Mouse (Mus musculus) MEL (cell line): ENCODE measurements around the gene Rspry1. TPM values are rescaled to one million over a fixed set of nuclear protein-coding genes. Genes with fewer than 3 reads are reported as not detected.

Source experiments
- DNase-seq: peaks from one replicate; pipeline ENCODE4 v3.0.0; 2011; ENCODE audit warnings: low read depth, low spot score
- H3K27ac ChIP-seq: 2 replicates; pipeline ENCODE4 v1.5.1; 2012; ENCODE audit warnings: low read depth, mild to moderate bottlenecking, control low read depth, low read length, moderate library complexity; ENCODE audit not compliant: control insufficient read depth
- H3K27me3 ChIP-seq, 2 experiments: fragments of 150-350 bp in 1 of 2; sonication (generic) in 1 of 2; 2 replicates each; pipeline ENCODE4 v1.6.1; 2012; ENCODE audit warnings: low read length in 2 of 2, mild to moderate bottlenecking in 2 of 2, improper control_type of control experiment in 1 of 2, moderate library complexity in 1 of 2; ENCODE audit not compliant: insufficient read depth in 2 of 2, control insufficient read depth in 1 of 2
- H3K36me3 ChIP-seq, 2 experiments: 2 replicates each; pipeline ENCODE4 v1.6.1; 2012 to 2014; ENCODE audit warnings: low read length in 2 of 2, improper control_type of control experiment in 1 of 2, inconsistent platforms in 1 of 2, mild to moderate bottlenecking in 1 of 2; ENCODE audit not compliant: insufficient read depth in 2 of 2, control insufficient read depth in 1 of 2
- H3K4me1 ChIP-seq, 2 experiments: fragments of 150-350 bp in 1 of 2; sonication (generic) in 1 of 2; 2 replicates each; pipeline ENCODE4 v1.6.1; 2012; ENCODE audit warnings: low read length in 2 of 2, improper control_type of control experiment in 1 of 2, mild to moderate bottlenecking in 1 of 2; ENCODE audit not compliant: insufficient read depth in 2 of 2, control insufficient read depth in 1 of 2
- H3K4me3 ChIP-seq, 2 experiments: fragments of 150-350 bp in 1 of 2; sonication (generic) in 1 of 2; 2 replicates each; pipeline ENCODE4 v1.5.1; 2012; ENCODE audit warnings: low read depth in 2 of 2, low read length in 2 of 2, mild to moderate bottlenecking in 2 of 2, moderate library complexity in 2 of 2, control low read depth in 1 of 2, improper control_type of control experiment in 1 of 2; ENCODE audit not compliant: control insufficient read depth in 1 of 2, insufficient read depth in 1 of 2
- H3K79me2 ChIP-seq: 2 replicates; pipeline ENCODE4 v1.6.1; 2012; ENCODE audit warnings: mild to moderate bottlenecking, low read length, moderate library complexity; ENCODE audit not compliant: control insufficient read depth, poor library complexity, insufficient read depth
- H3K9ac ChIP-seq: 2 replicates; pipeline ENCODE4 v1.6.1; 2012; ENCODE audit warnings: low read depth, mild to moderate bottlenecking, control low read depth, low read length, moderate library complexity; ENCODE audit not compliant: control insufficient read depth, poor library complexity, severe bottlenecking
- H3K9me3 ChIP-seq: fragments of 150-350 bp; sonication (generic); replicated peaks from 2 replicates; pipeline ENCODE4 v1.6.1; 2012; ENCODE audit warnings: mild to moderate bottlenecking, low read length, improper control_type of control experiment, moderate library complexity; ENCODE audit not compliant: insufficient read depth
- BHLHE40 ChIP-seq: IDR thresholded peaks from 2 replicates; pipeline ENCODE4 v1.6.1; 2012; ENCODE audit warnings: low read depth, mild to moderate bottlenecking, inconsistent platforms, low read length, improper control_type of control experiment, borderline replicate concordance
- CHD2 ChIP-seq: IDR thresholded peaks from 2 replicates; pipeline ENCODE4 v1.6.1; 2011; ENCODE audit warnings: low read length, improper control_type of control experiment
- CTCF ChIP-seq, 3 experiments: IDR thresholded peaks in 2 of 3; conservative IDR thresholded peaks in 1 of 3; 2 replicates each; pipeline ENCODE4 v1.5.1; 2011 to 2012; ENCODE audit warnings: low read length in 3 of 3, low read depth in 2 of 3, mild to moderate bottlenecking in 2 of 3, improper control_type of control experiment in 1 of 3, inconsistent platforms in 1 of 3, mixed read lengths in 1 of 3, moderate library complexity in 1 of 3; ENCODE audit not compliant: control insufficient read depth in 1 of 3, insufficient read depth in 1 of 3, poor library complexity in 1 of 3, severe bottlenecking in 1 of 3
- ELF1 ChIP-seq: IDR thresholded peaks from 2 replicates; pipeline ENCODE4 v1.6.1; 2014; ENCODE audit warnings: low read depth, mild to moderate bottlenecking, inconsistent platforms, low read length, improper control_type of control experiment, moderate library complexity
- ETS1 ChIP-seq: IDR thresholded peaks from 2 replicates; pipeline ENCODE4 v1.6.1; 2012; ENCODE audit warnings: low read depth, mild to moderate bottlenecking, inconsistent platforms, low read length, improper control_type of control experiment, moderate library complexity
- GABPA ChIP-seq: IDR thresholded peaks from 2 replicates; pipeline ENCODE4 v1.6.1; 2012; ENCODE audit warnings: low read depth, mild to moderate bottlenecking, inconsistent platforms, low read length, improper control_type of control experiment, moderate library complexity
- GATA1 ChIP-seq: IDR thresholded peaks from 2 replicates; pipeline ENCODE4 v1.6.1; 2011; ENCODE audit warnings: low read depth, low read length, improper control_type of control experiment
- HCFC1 ChIP-seq: IDR thresholded peaks from 2 replicates; pipeline ENCODE4 v1.6.1; 2012; ENCODE audit warnings: low read depth, mild to moderate bottlenecking, inconsistent platforms, low read length, improper control_type of control experiment, moderate library complexity
- JUND ChIP-seq: IDR thresholded peaks from 2 replicates; pipeline ENCODE4 v1.6.1; 2011; ENCODE audit warnings: low read depth, mild to moderate bottlenecking, improper control_type of control experiment, low read length
- KAT2A ChIP-seq: conservative IDR thresholded peaks from 2 replicates; pipeline ENCODE4 v1.6.1; 2012; ENCODE audit warnings: low read depth, low read length, improper control_type of control experiment, inconsistent platforms
- MAFK ChIP-seq: IDR thresholded peaks from 2 replicates; pipeline ENCODE4 v1.6.1; 2011; ENCODE audit warnings: low read depth, mild to moderate bottlenecking, low read length, improper control_type of control experiment, borderline replicate concordance
- MAX ChIP-seq: IDR thresholded peaks from 2 replicates; pipeline ENCODE4 v1.6.1; 2011; ENCODE audit warnings: low read length, improper control_type of control experiment
- MAZ ChIP-seq: IDR thresholded peaks from 2 replicates; pipeline ENCODE4 v1.6.1; 2012; ENCODE audit warnings: low read depth, mild to moderate bottlenecking, inconsistent platforms, low read length, improper control_type of control experiment
- MEF2A ChIP-seq: IDR thresholded peaks from 2 replicates; pipeline ENCODE4 v1.6.1; 2014; ENCODE audit warnings: low read depth, mild to moderate bottlenecking, inconsistent platforms, low read length, improper control_type of control experiment; ENCODE audit not compliant: poor library complexity, insufficient replicate concordance, severe bottlenecking; ENCODE audit errors: extremely low read depth
- MXI1 ChIP-seq: IDR thresholded peaks from 2 replicates; pipeline ENCODE4 v1.6.1; 2011; ENCODE audit warnings: mild to moderate bottlenecking, low read depth, low read length, improper control_type of control experiment
- MYB ChIP-seq: IDR thresholded peaks from 2 replicates; pipeline ENCODE4 v1.6.1; 2011; ENCODE audit warnings: mild to moderate bottlenecking, low read depth, low read length, improper control_type of control experiment
- MYC ChIP-seq: IDR thresholded peaks from 2 replicates; pipeline ENCODE4 v1.6.1; 2011; ENCODE audit warnings: low read depth, mild to moderate bottlenecking, low read length, improper control_type of control experiment, moderate library complexity
- NELFE ChIP-seq: IDR thresholded peaks from 2 replicates; pipeline ENCODE4 v1.6.1; 2011; ENCODE audit warnings: low read depth, low read length, improper control_type of control experiment
- NRF1 ChIP-seq: IDR thresholded peaks from 2 replicates; pipeline ENCODE4 v1.6.1; 2014; ENCODE audit warnings: low read depth, mild to moderate bottlenecking, inconsistent platforms, low read length, improper control_type of control experiment, moderate library complexity; ENCODE audit not compliant: poor library complexity, insufficient read depth, severe bottlenecking
- POLR2AphosphoS2 ChIP-seq: IDR thresholded peaks from 2 replicates; pipeline ENCODE4 v1.6.1; 2011; ENCODE audit warnings: low read length, improper control_type of control experiment
- POLR2AphosphoS5 ChIP-seq: IDR thresholded peaks from 2 replicates; pipeline ENCODE4 v1.6.1; 2012; ENCODE audit warnings: low read depth, borderline replicate concordance, mild to moderate bottlenecking, inconsistent platforms, low read length, moderate library complexity, mixed read lengths
- RAD21 ChIP-seq: IDR thresholded peaks from 2 replicates; pipeline ENCODE4 v1.6.1; 2011; ENCODE audit warnings: mild to moderate bottlenecking, low read depth, low read length, improper control_type of control experiment
- RCOR1 ChIP-seq: IDR thresholded peaks from 2 replicates; pipeline ENCODE4 v1.6.1; 2012; ENCODE audit warnings: low read depth, mild to moderate bottlenecking, inconsistent platforms, low read length, improper control_type of control experiment
- SIN3A ChIP-seq: IDR thresholded peaks from 2 replicates; pipeline ENCODE4 v1.6.1; 2012; ENCODE audit warnings: low read length, improper control_type of control experiment, inconsistent platforms
- SMC3 ChIP-seq: IDR thresholded peaks from 2 replicates; pipeline ENCODE4 v1.6.1; 2011; ENCODE audit warnings: low read depth, low read length, improper control_type of control experiment
- TAL1 ChIP-seq: IDR thresholded peaks from 2 replicates; pipeline ENCODE4 v1.6.1; 2012; ENCODE audit warnings: mild to moderate bottlenecking, inconsistent platforms, low read length, moderate library complexity, mixed read lengths
- TBP ChIP-seq: IDR thresholded peaks from 2 replicates; pipeline ENCODE4 v1.8.0; 2011; ENCODE audit warnings: low read depth, low read length, improper control_type of control experiment
- TCF12 ChIP-seq: IDR thresholded peaks from 2 replicates; pipeline ENCODE4 v1.6.1; 2014; ENCODE audit warnings: low read depth, mild to moderate bottlenecking, inconsistent platforms, low read length, improper control_type of control experiment, moderate library complexity
- UBTF ChIP-seq: IDR thresholded peaks from 2 replicates; pipeline ENCODE4 v1.6.1; 2012; ENCODE audit warnings: low read depth, mild to moderate bottlenecking, inconsistent platforms, low read length, improper control_type of control experiment, moderate library complexity, borderline replicate concordance; ENCODE audit not compliant: insufficient read depth
- ZKSCAN1 ChIP-seq: IDR thresholded peaks from 2 replicates; pipeline ENCODE4 v1.6.1; 2012; ENCODE audit warnings: low read depth, mild to moderate bottlenecking, inconsistent platforms, low read length, improper control_type of control experiment, moderate library complexity
- ZMIZ1 ChIP-seq: IDR thresholded peaks from 2 replicates; pipeline ENCODE4 v1.6.1; 2012; ENCODE audit warnings: low read depth, mild to moderate bottlenecking, inconsistent platforms, low read length, improper control_type of control experiment, moderate library complexity
- ZNF384 ChIP-seq: IDR thresholded peaks from 2 replicates; pipeline ENCODE4 v1.6.1; 2012; ENCODE audit warnings: low read depth, mild to moderate bottlenecking, inconsistent platforms, low read length, improper control_type of control experiment
- polyA plus RNA-seq, 2 experiments: library from polyadenylated mRNA; stranded (reverse) in 1 of 2; unstranded in 1 of 2; fragments of >175 nt in 1 of 2; fragments of >200 nt in 1 of 2; gene quantifications; 2 replicates each; pipeline versions ENCODE4 v1.2.1 to v1.2.4; 2012; ENCODE audit warnings: low replicate concordance in 2 of 2, low read depth in 1 of 2; ENCODE audit not compliant: insufficient read length in 2 of 2, insufficient read depth in 1 of 2, missing spikeins in 1 of 2
- total RNA-seq: library from RNA; depleted of rRNA; stranded (reverse); fragments of 300-350 nt; gene quantifications from 2 replicates; pipeline ENCODE4 v1.2.3, GENCODE M21; 2012

Gene Rspry1
- total and polyA plus RNA-seq, 3 experiments: 24.5 to 32.2 TPM; not detected in 1

DNA sequence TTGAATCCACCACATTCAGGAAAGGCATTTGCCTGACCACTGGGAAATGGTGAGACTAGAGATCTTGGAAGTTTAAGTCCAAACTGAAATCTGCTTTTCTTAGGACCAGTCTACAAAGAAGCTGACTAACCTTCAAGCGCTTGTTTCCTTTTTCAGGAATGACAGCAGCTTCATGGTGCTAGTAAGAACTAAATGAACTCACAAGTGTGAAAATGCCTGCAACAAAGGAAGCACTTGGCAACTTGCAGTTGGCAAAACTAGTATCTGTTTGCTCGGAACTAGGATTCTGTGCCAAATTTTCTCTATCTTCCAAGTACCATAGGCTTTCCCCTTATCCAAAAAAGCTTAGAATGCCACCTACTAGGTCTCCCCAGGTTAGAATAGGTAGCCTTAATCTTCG, 44.4 kb downstream of the Rspry1 start:
- peaks cover 15 to 54% of the 10 kb centered on the region in 2 experiments for H3K36me3 ChIP-seq

DNA sequence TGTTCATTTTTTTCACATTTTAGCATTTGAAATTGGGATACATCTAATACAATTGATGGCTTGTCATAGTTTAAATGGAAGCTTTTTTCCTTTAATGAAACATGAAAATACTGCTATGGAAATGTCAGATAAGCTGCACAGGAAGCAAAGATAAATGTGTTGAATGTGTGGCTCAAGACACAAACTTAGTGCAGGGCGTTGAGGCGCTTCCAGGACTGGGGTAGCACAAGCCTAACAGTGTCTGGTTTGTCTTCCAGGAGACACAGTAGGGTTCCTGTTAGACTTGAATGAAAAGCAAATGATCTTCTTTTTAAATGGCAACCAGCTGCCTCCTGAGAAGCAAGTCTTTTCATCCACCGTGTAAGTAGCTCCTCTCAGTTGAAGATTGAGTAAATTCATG, 47.8 kb downstream of the Rspry1 start:
- H3K27me3 ChIP-seq: no peaks in the 10 kb centered on the region
- H3K4me1 ChIP-seq: peaks cover 23% of the 10 kb centered on the region in 2 experiments
- no peaks in the 10 kb centered on the region for H3K79me2 ChIP-seq
- H3K4me3 ChIP-seq: no peak overlapping the region
- peak; percentile 63 for DNase-seq
- H3K9ac ChIP-seq: peak overlapping the region; percentile 15; the same call in 1 of the 2 replicates
- H3K36me3 ChIP-seq: peaks cover 19 to 39% of the 10 kb centered on the region in 2 experiments
- H3K27ac ChIP-seq: peak overlapping the region; percentile 52
- H3K9me3 ChIP-seq: no peaks in the 10 kb centered on the region
- no peak for TF ChIP-seq HCFC1
- no peak for TF ChIP-seq JUND
- TF ChIP-seq ZMIZ1: no peak
- TF ChIP-seq MAZ: no peak
- TF ChIP-seq TBP: no peak
- no peak for TF ChIP-seq POLR2AphosphoS5
- no peak for TF ChIP-seq MAFK
- peak; percentile 54; the same call in 1 of the 2 replicates for TF ChIP-seq ZNF384
- TF ChIP-seq MYB: no peak
- TF ChIP-seq MXI1: peak; percentile 40; the same call in 1 of the 2 replicates
- TF ChIP-seq SIN3A: no peak
- no peak for TF ChIP-seq MAX
- TF ChIP-seq RCOR1: no peak
- peak; percentile 23; the same call in 1 of the 2 replicates for TF ChIP-seq ETS1
- no peak for TF ChIP-seq BHLHE40
- no peak for TF ChIP-seq KAT2A
- TF ChIP-seq GABPA: no peak
- TF ChIP-seq MEF2A: no peak
- no peak for TF ChIP-seq POLR2AphosphoS2
- TF ChIP-seq MYC: no peak
- peak; percentile 66 for TF ChIP-seq GATA1
- no peak for TF ChIP-seq NELFE
- no peak for TF ChIP-seq ZKSCAN1
- no peak for TF ChIP-seq NRF1
- no peak for TF ChIP-seq RAD21
- no peak for TF ChIP-seq CHD2
- TF ChIP-seq ELF1: no peak
- TF ChIP-seq CTCF (IDR thresholded peaks at IDR 0.05 in 2 of 3, conservative IDR thresholded peaks at IDR 0.05 in 1 of 3; ENCODE audit: control insufficient read depth in 1 of 3, insufficient read depth in 1 of 3, low read depth in 2 of 3, low read length in 3 of 3, poor library complexity in 1 of 3, severe bottlenecking in 1 of 3): no peak

More for the DNA sequence above, 44.4 kb downstream of the Rspry1 start:
- H3K27me3 ChIP-seq: no peaks in the 10 kb centered on the region
- no peak overlapping the region for H3K4me3 ChIP-seq
- no peaks in the 10 kb centered on the region for H3K9me3 ChIP-seq
- H3K9ac ChIP-seq: no peak overlapping the region
- H3K27ac ChIP-seq: no peak overlapping the region; the same call in 1 of the 2 replicates
- no peaks in the 10 kb centered on the region for H3K79me2 ChIP-seq
- no peak for DNase-seq
- no peak for TF ChIP-seq TAL1
- TF ChIP-seq TBP: no peak
- no peak for TF ChIP-seq MXI1
- no peak for TF ChIP-seq UBTF
- TF ChIP-seq SMC3: no peak
- no peak for TF ChIP-seq TCF12
- no peak for TF ChIP-seq CTCF (IDR thresholded peaks at IDR 0.05 in 2 of 3, conservative IDR thresholded peaks at IDR 0.05 in 1 of 3; ENCODE audit: control insufficient read depth in 1 of 3, insufficient read depth in 1 of 3, low read depth in 2 of 3, low read length in 3 of 3, poor library complexity in 1 of 3, severe bottlenecking in 1 of 3)
- TF ChIP-seq MAZ: no peak
- TF ChIP-seq KAT2A: no peak
- no peak for TF ChIP-seq SIN3A
- TF ChIP-seq JUND: no peak
- peaks cover 25% of the 10 kb centered on the region in 2 experiments for H3K4me1 ChIP-seq
